Mouse (Mus musculus): ENCODE data around the gene Tm9sf2. TPM values are rescaled to one million over a fixed set of nuclear protein-coding genes. Genes with fewer than 3 reads are reported as not detected.

Tm9sf2 gene
- polyA plus RNA-seq, 1 experiment, result 54.0 TPM

- Histone ChIP-seq H3K27me3 (replicated peaks) (peaks cover 10% of the 10 kb centered on the region), H3K4me1 (peaks cover 31% of the 10 kb centered on the region), H3K9me3 (no peaks in the 10 kb centered on the region), H3K36me3 (replicated peaks; ENCODE audit: low read length) (no peaks in the 10 kb centered on the region), H3K4me3 (replicated peaks) (no peak overlapping the region)
- no peak for TF ChIP-seq GATA1 (IDR thresholded peaks at IDR 0.05; ENCODE audit: borderline replicate concordance, low read length)
- TF ChIP-seq FLI1 (IDR thresholded peaks at IDR 0.05; ENCODE audit: low read length), result no peak
These were observed 37.8 kb upstream of the Tm9sf2 start for GRCm38 (mm10) chr14:122068801-122069695.

GRCm38 (mm10) chr14:122069948-122070347 is 36.9 kb upstream of the Tm9sf2 start:
- peaks cover 10% of the 10 kb centered on the region for H3K27me3 ChIP-seq (replicated peaks)
- no peaks in the 10 kb centered on the region for H3K36me3 ChIP-seq (replicated peaks; ENCODE audit: low read length)
- TF ChIP-seq GATA1 (IDR thresholded peaks at IDR 0.05; ENCODE audit: borderline replicate concordance, low read length), result no peak
- no peak for TF ChIP-seq FLI1 (IDR thresholded peaks at IDR 0.05; ENCODE audit: low read length)
- no peaks in the 10 kb centered on the region for H3K9me3 ChIP-seq
- no peak overlapping the region for H3K4me3 ChIP-seq (replicated peaks)
- H3K4me1 ChIP-seq, result peaks cover 33% of the 10 kb centered on the region

GRCm38 (mm10) chr14:122073422-122073821 is 33.4 kb upstream of the Tm9sf2 start:
- no peak for TF ChIP-seq FLI1 (IDR thresholded peaks at IDR 0.05; ENCODE audit: low read length)
- no peak for TF ChIP-seq GATA1 (IDR thresholded peaks at IDR 0.05; ENCODE audit: borderline replicate concordance, low read length)
- Histone ChIP-seq H3K27me3 (replicated peaks) (peaks cover 16% of the 10 kb centered on the region), H3K4me1 (peaks cover 18% of the 10 kb centered on the region), H3K4me3 (replicated peaks) (no peak overlapping the region), H3K36me3 (replicated peaks; ENCODE audit: low read length) (no peaks in the 10 kb centered on the region), H3K9me3 (no peaks in the 10 kb centered on the region)

- Histone ChIP-seq H3K4me3 (replicated peaks) (no peak overlapping the region), H3K9me3 (no peaks in the 10 kb centered on the region), H3K27me3 (replicated peaks) (peaks cover 15% of the 10 kb centered on the region), H3K36me3 (replicated peaks; ENCODE audit: low read length) (no peaks in the 10 kb centered on the region), H3K4me1 (peaks cover 15% of the 10 kb centered on the region)
- TF ChIP-seq FLI1 (IDR thresholded peaks at IDR 0.05; ENCODE audit: low read length) (no peak), GATA1 (IDR thresholded peaks at IDR 0.05; ENCODE audit: borderline replicate concordance, low read length) (no peak)
These were observed 32.5 kb upstream of the Tm9sf2 start for GRCm38 (mm10) chr14:122074360-122074759.

- Histone ChIP-seq H3K36me3 (replicated peaks; ENCODE audit: low read length) (no peaks in the 10 kb centered on the region), H3K9me3 (no peaks in the 10 kb centered on the region), H3K4me1 (peaks cover 10% of the 10 kb centered on the region), H3K4me3 (replicated peaks) (no peak overlapping the region), H3K27me3 (replicated peaks) (peaks cover 12% of the 10 kb centered on the region)
- TF ChIP-seq FLI1 (IDR thresholded peaks at IDR 0.05; ENCODE audit: low read length) (no peak), GATA1 (IDR thresholded peaks at IDR 0.05; ENCODE audit: borderline replicate concordance, low read length) (no peak)
These were observed 31.2 kb upstream of the Tm9sf2 start for GRCm38 (mm10) chr14:122075485-122076200.

GRCm38 (mm10) chr14:122077017-122077416 is 29.8 kb upstream of the Tm9sf2 start:
- no peak overlapping the region for H3K4me3 ChIP-seq (replicated peaks)
- H3K9me3 ChIP-seq, result no peaks in the 10 kb centered on the region
- H3K27me3 ChIP-seq (replicated peaks), result peaks cover 12% of the 10 kb centered on the region
- TF ChIP-seq GATA1 (IDR thresholded peaks at IDR 0.05; ENCODE audit: borderline replicate concordance, low read length), result no peak
- TF ChIP-seq FLI1 (IDR thresholded peaks at IDR 0.05; ENCODE audit: low read length), result no peak
- H3K4me1 ChIP-seq, result peaks cover 10% of the 10 kb centered on the region
- H3K36me3 ChIP-seq (replicated peaks; ENCODE audit: low read length), result no peaks in the 10 kb centered on the region

GRCm38 (mm10) chr14:122079428-122079827 is 27.4 kb upstream of the Tm9sf2 start:
- Histone ChIP-seq H3K36me3 (replicated peaks; ENCODE audit: low read length) (no peaks in the 10 kb centered on the region), H3K27me3 (replicated peaks) (peaks cover 8% of the 10 kb centered on the region), H3K9me3 (peaks cover 6% of the 10 kb centered on the region; the same call in 1 of the 2 replicates), H3K4me1 (peaks cover 9% of the 10 kb centered on the region), H3K4me3 (replicated peaks) (no peak overlapping the region)
- no peak for TF ChIP-seq FLI1 (IDR thresholded peaks at IDR 0.05; ENCODE audit: low read length)
- no peak for TF ChIP-seq GATA1 (IDR thresholded peaks at IDR 0.05; ENCODE audit: borderline replicate concordance, low read length)

- Histone ChIP-seq H3K4me3 (replicated peaks) (no peak overlapping the region), H3K27me3 (replicated peaks) (peaks cover 8% of the 10 kb centered on the region), H3K4me1 (peaks cover 8% of the 10 kb centered on the region), H3K36me3 (replicated peaks; ENCODE audit: low read length) (no peaks in the 10 kb centered on the region), H3K9me3 (peaks cover 11% of the 10 kb centered on the region)
- TF ChIP-seq FLI1 (IDR thresholded peaks at IDR 0.05; ENCODE audit: low read length), result no peak
- no peak for TF ChIP-seq GATA1 (IDR thresholded peaks at IDR 0.05; ENCODE audit: borderline replicate concordance, low read length)
These were observed 26.9 kb upstream of the Tm9sf2 start for GRCm38 (mm10) chr14:122079921-122080320.

- Histone ChIP-seq H3K4me1 (peaks cover 13% of the 10 kb centered on the region), H3K36me3 (replicated peaks; ENCODE audit: low read length) (peaks cover 4% of the 10 kb centered on the region), H3K9me3 (peaks cover 24% of the 10 kb centered on the region), H3K4me3 (replicated peaks) (no peak overlapping the region), H3K27me3 (replicated peaks) (peaks cover 6% of the 10 kb centered on the region)
- TF ChIP-seq FLI1 (IDR thresholded peaks at IDR 0.05; ENCODE audit: low read length) (no peak), GATA1 (IDR thresholded peaks at IDR 0.05; ENCODE audit: borderline replicate concordance, low read length) (no peak)
These were observed 25.5 kb upstream of the Tm9sf2 start for GRCm38 (mm10) chr14:122081308-122081707.

GRCm38 (mm10) chr14:122083499-122083898 is 23.3 kb upstream of the Tm9sf2 start:
- no peak for TF ChIP-seq GATA1 (IDR thresholded peaks at IDR 0.05; ENCODE audit: borderline replicate concordance, low read length)
- H3K36me3 ChIP-seq (replicated peaks; ENCODE audit: low read length), result peaks cover 4% of the 10 kb centered on the region
- H3K27me3 ChIP-seq (replicated peaks), result peaks cover 2% of the 10 kb centered on the region
- no peak overlapping the region for H3K4me3 ChIP-seq (replicated peaks)
- peaks cover 13% of the 10 kb centered on the region for H3K4me1 ChIP-seq
- H3K9me3 ChIP-seq, result peaks cover 34% of the 10 kb centered on the region

Measured in megakaryocyte, embryonic 14.5 days (primary cell).